Comparison of ENCODE assay signal across 8 mouse cellular contexts in the genomic region with DNA sequence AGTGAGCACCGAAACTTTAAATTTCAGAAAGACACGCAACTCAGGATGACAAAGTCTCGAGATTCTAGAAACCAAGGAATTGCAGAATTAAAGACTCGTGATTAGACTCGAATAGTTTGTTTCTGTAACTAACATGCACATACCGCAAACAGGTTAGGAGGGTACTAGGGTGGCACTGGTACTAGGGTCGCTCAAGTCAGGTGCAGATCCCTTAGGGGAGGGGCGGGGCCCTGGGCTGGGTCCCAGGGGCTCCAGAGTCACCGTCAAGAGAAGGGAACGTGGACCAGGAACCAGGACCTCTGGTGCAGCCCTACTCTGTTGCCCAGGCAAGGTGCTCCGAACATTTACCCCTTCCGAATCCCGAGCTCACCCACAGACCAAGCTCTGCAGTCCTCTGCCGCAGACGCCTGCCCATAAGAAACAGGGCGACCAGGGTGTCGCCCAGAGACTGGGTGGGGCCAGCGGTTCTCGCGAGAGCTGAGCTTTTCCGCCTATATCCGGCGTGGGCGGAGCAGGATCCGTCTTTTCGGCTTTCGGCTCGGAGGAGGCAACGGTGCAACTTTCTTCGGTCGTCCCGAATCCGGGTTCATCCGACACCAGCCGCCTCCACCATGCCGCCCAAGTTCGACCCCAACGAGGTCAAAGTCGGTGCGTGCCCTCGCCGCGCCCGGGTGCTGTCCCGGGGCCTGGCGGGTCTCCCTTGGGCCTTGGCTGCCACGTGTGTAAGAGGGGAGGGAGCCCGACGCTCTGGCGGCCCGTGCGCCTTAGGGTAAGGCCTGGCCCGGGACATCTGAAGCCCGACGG. TPM values are rescaled to one million over a fixed set of nuclear protein-coding genes. Genes with fewer than 3 reads are reported as not detected.
DNase-seq lines count a peak whose midpoint lies in the region; ATAC-seq lines count a peak whose summit lies in the region.

A gene (plus strand): TSS at position 368 of the 804 bp plus-strand sequence.
A gene (minus strand): TSS at position 423 of the 804 bp plus-strand sequence.

- peaks cover 53% of the 10 kb centered on the region for H3K36me3 ChIP-seq in heart, embryonic 13.5 days
- H3K36me3 ChIP-seq in liver, embryonic 13.5 days = peaks cover 32% of the 10 kb centered on the region
- peaks cover 9% of the 10 kb centered on the region; the same call in 1 of the 2 replicates for H3K36me3 ChIP-seq in stomach, embryonic 16.5 days (ENCODE audit: control insufficient read depth, insufficient read depth, low read length)

- peak; percentile 95 for ATAC-seq in erythroid progenitor cell, adult 5-6 weeks (replicated peaks; ENCODE audit: low FRiP score, poor library complexity, severe bottlenecking)
- peak; percentile 83 for ATAC-seq in heart, embryonic 13.5 days (ENCODE audit: extremely low read depth, insufficient number of reproducible peaks, low FRiP score, low TSS enrichment)
- peak; percentile 85 for ATAC-seq in liver, embryonic 13.5 days (ENCODE audit: low read depth)
- ATAC-seq in stomach, embryonic 16.5 days (ENCODE audit: insufficient read depth, low FRiP score) = peak; percentile 94

- WGBS in heart, embryonic 13.5 days = 3% methylated on average over 55 of the region's 55 CpGs
- WGBS in liver, embryonic 13.5 days (ENCODE audit: insufficient replicate concordance) = 3% methylated on average over 55 of the region's 55 CpGs
- WGBS in stomach, embryonic 16.5 days = 3% methylated on average over 55 of the region's 55 CpGs

- peak within 1 kb of the TSS; percentile 98 for H3K9ac ChIP-seq in heart, embryonic 13.5 days
- H3K9ac ChIP-seq in liver, embryonic 13.5 days = peak within 1 kb of the TSS; percentile 95
- peak within 1 kb of the TSS; percentile 97 for H3K9ac ChIP-seq in stomach, embryonic 16.5 days (ENCODE audit: low read length)

- H3K27me3 ChIP-seq in heart, embryonic 13.5 days (replicated peaks) = no peaks in the 10 kb centered on the region
- H3K27me3 ChIP-seq in liver, embryonic 13.5 days = no peaks in the 10 kb centered on the region
- no peaks in the 10 kb centered on the region for H3K27me3 ChIP-seq in stomach, embryonic 16.5 days (ENCODE audit: control insufficient read depth, insufficient read depth, low read length)

- peak; percentile 96 for DNase-seq in CD4-positive helper T cell, adult 2 months (ENCODE audit: low read depth, low spot score)
- DNase-seq in brain, embryonic 18.5 days (ENCODE audit: low read depth, low spot score) = peak; percentile 83
- DNase-seq in kidney, postnatal 10 days = peak; percentile 98
- DNase-seq in liver, embryonic 13.5 days = peak; percentile 89
- DNase-seq in neural tube, embryonic 10.5 days (ENCODE audit: extremely low spot score, low spot score) = peak; percentile 97

- peak within 1 kb of the TSS; percentile 87 for H3K4me3 ChIP-seq in heart, embryonic 13.5 days
- peak within 1 kb of the TSS; percentile 84 for H3K4me3 ChIP-seq in liver, embryonic 13.5 days (replicated peaks)
- peak within 1 kb of the TSS; percentile 96 for H3K4me3 ChIP-seq in stomach, embryonic 16.5 days (replicated peaks; ENCODE audit: low read length)

- peak within 1 kb of the TSS; percentile 87 for H3K4me2 ChIP-seq in heart, embryonic 13.5 days
- H3K4me2 ChIP-seq in liver, embryonic 13.5 days = peak within 1 kb of the TSS; percentile 97
- H3K4me2 ChIP-seq in stomach, embryonic 16.5 days (ENCODE audit: low read depth, low read length) = peak within 1 kb of the TSS; percentile 84

- peaks cover 47% of the 10 kb centered on the region for H3K4me1 ChIP-seq in heart, embryonic 13.5 days
- peaks cover 62% of the 10 kb centered on the region for H3K4me1 ChIP-seq in liver, embryonic 13.5 days (replicated peaks)
- peaks cover 32% of the 10 kb centered on the region for H3K4me1 ChIP-seq in stomach, embryonic 16.5 days (ENCODE audit: control insufficient read depth, insufficient read depth, low read length)

- no peaks in the 10 kb centered on the region for H3K9me3 ChIP-seq in heart, embryonic 13.5 days
- no peaks in the 10 kb centered on the region for H3K9me3 ChIP-seq in liver, embryonic 13.5 days (replicated peaks)
- no peaks in the 10 kb centered on the region for H3K9me3 ChIP-seq in stomach, embryonic 16.5 days (replicated peaks; ENCODE audit: control insufficient read depth, low read length)

- peak within 1 kb of the TSS; percentile 89 for H3K27ac ChIP-seq in heart, embryonic 13.5 days (replicated peaks)
- peak within 1 kb of the TSS; percentile 95 for H3K27ac ChIP-seq in liver, embryonic 13.5 days
- peak within 1 kb of the TSS; percentile 78 for H3K27ac ChIP-seq in stomach, embryonic 16.5 days (ENCODE audit: low read length)

RNA-seq across cellular contexts. Expression of the first gene that starts in this region (rescaled TPM):
- 414 and 420 TPM in 2 replicates for total RNA-seq in erythroid progenitor cell, adult 5-6 weeks (2015; ENCODE audit: low replicate concordance)
- total RNA-seq in erythroid progenitor cell, adult 5-6 weeks (2017; ENCODE audit: low replicate concordance) = 266 and 285 TPM in 2 replicates
- polyA plus RNA-seq in heart, embryonic 13.5 days (2015; fragmentation: Nextera tagmentation; extraction: Ambion mirVana) = 108 and 112 TPM in 2 replicates
- 141 and 148 TPM in 2 replicates for polyA plus RNA-seq in liver, embryonic 13.5 days (2015; fragmentation: Nextera tagmentation; extraction: Ambion mirVana)
- polyA plus RNA-seq in stomach, embryonic 16.5 days (2015; fragmentation: Nextera tagmentation; extraction: Ambion mirVana) = 124 and 174 TPM in 2 replicates

RNA-seq across cellular contexts. Expression of the second gene that starts in this region (rescaled TPM):
- total RNA-seq in erythroid progenitor cell, adult 5-6 weeks (2015; ENCODE audit: low replicate concordance) = 3.8 TPM in 1 of 2 replicates, not detected in the other
- 0.30 and 1.0 TPM in 2 replicates for total RNA-seq in erythroid progenitor cell, adult 5-6 weeks (2017; ENCODE audit: low replicate concordance)
- 8.1 and 9.6 TPM in 2 replicates for polyA plus RNA-seq in heart, embryonic 13.5 days (2015; fragmentation: Nextera tagmentation; extraction: Ambion mirVana)
- 2.0 and 3.0 TPM in 2 replicates for polyA plus RNA-seq in liver, embryonic 13.5 days (2015; fragmentation: Nextera tagmentation; extraction: Ambion mirVana)
- polyA plus RNA-seq in stomach, embryonic 16.5 days (2015; fragmentation: Nextera tagmentation; extraction: Ambion mirVana) = 10.4 and 11.2 TPM in 2 replicates

Comparison
In these comparisons a context has a peak if more than half of its experiments do, and no peak if none do; other contexts are left out.
1. Peak in every context shown above with its lines: DNase-seq, ATAC-seq, H3K4me3 ChIP-seq and H3K27ac ChIP-seq.